Mouse (Mus musculus) limb, embryonic 11.5 days (tissue): ENCODE data around the gene Hmgn3. TPM values are rescaled to one million over a fixed set of nuclear protein-coding genes. Genes with fewer than 3 reads are reported as not detected.

Source experiments
- ATAC-seq: fragments of 200-750 bp; cut with Nextera tagmentation; 2 replicates; pipeline ENCODE4 v1.8.0; 2017; ENCODE audit warnings: low read depth; ENCODE audit not compliant: insufficient number of reproducible peaks, low FRiP score, low TSS enrichment
- DNase-seq: peaks from one replicate; pipeline ENCODE4 v3.0.0-alpha.2; 2015; ENCODE audit warnings: low spot score
- H3K27ac ChIP-seq: fragments of 300-500 bp; sonication (generic); replicated peaks from 2 replicates; pipeline ENCODE4 v1.5.1; 2014; ENCODE audit warnings: low read depth, mild to moderate bottlenecking, low read length
- H3K27me3 ChIP-seq: fragments of 300-500 bp; sonication (generic); 2 replicates; pipeline ENCODE4 v1.6.1; 2014; ENCODE audit warnings: mild to moderate bottlenecking, low read length, mixed read lengths; ENCODE audit not compliant: control insufficient read depth, insufficient read depth
- H3K36me3 ChIP-seq: fragments of 300-500 bp; sonication (generic); 2 replicates; pipeline ENCODE4 v1.6.1; 2014; ENCODE audit warnings: mild to moderate bottlenecking, low read length, moderate library complexity, mixed read lengths; ENCODE audit not compliant: control insufficient read depth, insufficient read depth
- H3K4me1 ChIP-seq: fragments of 300-500 bp; sonication (generic); 2 replicates; pipeline ENCODE4 v1.6.1; 2014; ENCODE audit warnings: low read length, mixed read lengths; ENCODE audit not compliant: control insufficient read depth, insufficient read depth
- H3K4me2 ChIP-seq: fragments of 300-500 bp; sonication (generic); 2 replicates; pipeline ENCODE4 v1.6.1; 2014; ENCODE audit warnings: low read depth, mild to moderate bottlenecking, moderate library complexity; ENCODE audit not compliant: severe bottlenecking
- H3K4me3 ChIP-seq: fragments of 300-500 bp; sonication (generic); 2 replicates; pipeline ENCODE4 v1.5.1; 2014; ENCODE audit warnings: low read depth, low read length
- H3K9ac ChIP-seq: fragments of 300-500 bp; sonication (generic); 2 replicates; pipeline ENCODE4 v1.6.1; 2014; ENCODE audit warnings: mild to moderate bottlenecking, low read length
- H3K9me3 ChIP-seq: fragments of 300-500 bp; sonication (generic); 2 replicates; pipeline ENCODE4 v1.6.1; 2016; ENCODE audit warnings: low read length; ENCODE audit not compliant: control insufficient read depth
- WGBS: fragments of 180-500 bp; shearing (Covaris S2); extraction: QIAGEN DNeasy Blood & Tissue Kit; methylation state at CpG from one replicate; pipeline ENCODE4 v1.1.7; 2014; 5-methylcytosine and 5-hydroxymethylcytosine counted together
- polyA plus RNA-seq: library from polyadenylated mRNA; unstranded; fragments of >200 nt; fragmentation: Nextera tagmentation; extraction: Ambion mirVana; gene quantifications from 2 replicates; pipeline ENCODE4 v1.2.1, GENCODE M21; 2014

Gene Hmgn3
- polyA plus RNA-seq, 1 experiment from 2014 or later: 157 TPM

GRCm38 (mm10) chr9:83094649-83095336 is 51.7 kb downstream of the Hmgn3 start:
- no peak for DNase-seq
- no peaks in the 10 kb centered on the region for H3K9me3 ChIP-seq
- no peak overlapping the region for H3K9ac ChIP-seq
- no peaks in the 10 kb centered on the region for H3K36me3 ChIP-seq
- no peak overlapping the region for H3K27ac ChIP-seq
- no peak overlapping the region for H3K4me3 ChIP-seq
- H3K4me2 ChIP-seq: no peak overlapping the region
- 74% methylated on average over 3 of the region's 3 CpGs for WGBS
- H3K27me3 ChIP-seq: no peaks in the 10 kb centered on the region
- H3K4me1 ChIP-seq: no peaks in the 10 kb centered on the region
- ATAC-seq: no peak

DNA sequence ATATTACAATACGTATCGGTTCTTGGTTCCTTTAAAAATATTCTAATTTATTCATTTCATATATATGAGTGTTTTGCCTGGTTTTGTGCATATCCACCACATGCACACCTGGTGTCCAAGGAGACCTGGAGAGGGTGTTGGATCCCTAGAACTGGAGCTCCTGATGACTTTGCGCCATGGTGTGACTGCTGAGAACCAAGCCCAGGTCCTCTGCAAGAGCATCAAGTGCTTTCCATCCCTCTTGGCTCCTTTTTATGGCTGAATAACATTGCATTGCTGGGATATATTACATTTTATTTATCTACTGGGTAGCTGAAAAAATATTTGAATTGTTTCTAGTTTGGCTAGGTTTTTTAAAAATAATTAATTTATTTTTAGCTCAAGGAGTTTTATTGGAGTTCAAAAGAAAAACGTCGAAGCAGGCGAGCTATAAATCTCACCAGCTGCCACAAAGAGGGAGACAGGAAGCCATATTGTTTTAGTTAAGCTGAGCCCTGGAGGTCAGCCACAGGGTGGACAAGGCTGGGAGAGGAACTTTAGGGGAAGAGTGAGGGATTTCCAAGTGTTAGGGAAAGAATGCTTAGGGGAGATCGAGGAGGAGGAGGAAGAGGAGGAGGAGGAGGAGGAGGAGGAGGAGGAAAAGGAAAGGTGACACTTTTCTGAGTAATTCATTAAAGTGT is 62.6 kb downstream of the Hmgn3 start:
- peak; percentile 51 for DNase-seq

GRCm38 (mm10) chr9:83083091-83083490 is 63.4 kb downstream of the Hmgn3 start:
- Histone ChIP-seq H3K9ac (no peak overlapping the region), H3K4me1 (peaks cover 5% of the 10 kb centered on the region), H3K36me3 (no peaks in the 10 kb centered on the region), H3K4me2 (no peak overlapping the region; the same call in 1 of the 2 replicates), H3K4me3 (no peak overlapping the region), H3K27ac (no peak overlapping the region), H3K27me3 (no peaks in the 10 kb centered on the region), H3K9me3 (no peaks in the 10 kb centered on the region)
- WGBS: 42% methylated on average over 5 of the region's 5 CpGs
- DNase-seq (peak; percentile 46), ATAC-seq (peak; percentile 77)

More for the DNA sequence above, 62.6 kb downstream of the Hmgn3 start:
- peak; percentile 42; the same call in 1 of the 2 replicates for ATAC-seq
- no peaks in the 10 kb centered on the region for H3K27me3 ChIP-seq
- H3K36me3 ChIP-seq: no peaks in the 10 kb centered on the region
- 33% methylated on average over 7 of the region's 7 CpGs for WGBS
- no peak overlapping the region for H3K4me2 ChIP-seq
- peak overlapping the region; percentile 56; the same call in 1 of the 2 replicates for H3K27ac ChIP-seq
- peaks cover 5% of the 10 kb centered on the region for H3K4me1 ChIP-seq
- H3K9ac ChIP-seq: no peak overlapping the region
- H3K9me3 ChIP-seq: no peaks in the 10 kb centered on the region
- no peak overlapping the region for H3K4me3 ChIP-seq

DNA sequence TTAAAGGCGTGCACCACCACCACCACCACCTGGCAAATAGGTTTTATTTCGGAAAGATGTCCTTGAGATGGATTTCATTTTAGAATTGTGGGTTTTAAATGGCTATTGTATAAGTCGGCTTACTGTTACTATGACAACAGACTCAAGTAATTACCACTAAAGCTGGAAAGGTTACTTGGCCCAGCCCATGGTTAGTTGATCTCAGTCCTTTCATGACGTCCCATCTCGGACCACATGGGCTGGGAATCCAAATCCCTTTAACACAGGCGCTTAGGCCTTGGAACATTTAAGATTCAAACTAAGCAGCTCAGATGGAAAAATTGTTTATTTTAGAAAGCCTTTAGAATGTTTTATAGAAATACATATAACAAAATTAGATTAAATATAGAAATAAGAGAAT is 64.2 kb downstream of the Hmgn3 start:
- Histone ChIP-seq H3K27me3 (no peaks in the 10 kb centered on the region), H3K4me2 (no peak overlapping the region), H3K9ac (no peak overlapping the region), H3K27ac (no peak overlapping the region), H3K4me1 (peaks cover 5% of the 10 kb centered on the region), H3K36me3 (no peaks in the 10 kb centered on the region), H3K9me3 (no peaks in the 10 kb centered on the region), H3K4me3 (no peak overlapping the region)
- ATAC-seq (no peak), DNase-seq (no peak)
- 74% methylated on average over 6 of the region's 6 CpGs for WGBS

DNA sequence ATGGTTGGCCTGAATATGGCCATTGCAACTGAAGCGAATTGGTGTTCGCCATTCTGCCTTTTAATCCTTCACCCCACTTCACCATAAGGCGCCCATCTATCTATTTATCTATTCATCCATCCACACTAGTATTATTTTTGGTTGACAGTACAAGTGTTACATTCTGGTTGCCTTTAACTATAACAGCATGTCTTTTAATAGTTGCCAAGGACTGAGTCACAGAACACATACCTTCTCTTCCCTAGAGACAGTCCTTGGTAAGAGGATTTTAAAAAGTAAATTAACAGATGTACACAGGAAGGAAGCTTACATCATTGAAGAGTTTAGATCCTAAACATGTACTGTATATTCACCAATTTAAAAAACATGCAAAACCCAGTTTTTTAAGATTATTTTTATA is 66.8 kb downstream of the Hmgn3 start:
- no peaks in the 10 kb centered on the region for H3K9me3 ChIP-seq
- ATAC-seq (no peak), DNase-seq (no peak)
- no peak overlapping the region for H3K9ac ChIP-seq
- no peaks in the 10 kb centered on the region for H3K36me3 ChIP-seq
- no peak overlapping the region for H3K4me3 ChIP-seq
- H3K27ac ChIP-seq: no peak overlapping the region
- WGBS: 94% methylated on average over 3 of the region's 3 CpGs
- no peak overlapping the region for H3K4me2 ChIP-seq
- H3K4me1 ChIP-seq: peaks cover 5% of the 10 kb centered on the region
- H3K27me3 ChIP-seq: no peaks in the 10 kb centered on the region

DNA sequence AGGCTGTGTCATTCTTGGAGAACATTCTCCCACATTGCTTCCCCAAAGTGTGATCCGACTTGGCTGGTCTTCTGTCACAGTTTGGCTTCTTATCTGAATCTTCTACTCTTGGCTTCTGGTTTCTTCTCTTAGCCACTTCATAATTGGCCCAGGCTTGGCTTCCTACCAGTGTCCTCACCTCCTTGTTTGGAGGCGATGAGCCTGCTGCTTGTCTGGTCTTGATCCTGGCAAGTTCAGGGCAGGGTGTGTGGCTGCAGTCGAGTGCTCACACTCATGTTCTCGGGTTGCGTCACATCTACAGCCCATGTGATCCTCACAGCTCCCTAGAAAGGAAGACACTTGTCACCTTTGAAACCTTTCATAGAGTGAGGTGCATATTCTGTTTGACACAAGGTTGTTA is 78.2 kb downstream of the Hmgn3 start:
- Histone ChIP-seq H3K9ac (no peak overlapping the region), H3K4me3 (no peak overlapping the region), H3K27me3 (no peaks in the 10 kb centered on the region), H3K4me2 (no peak overlapping the region), H3K4me1 (no peaks in the 10 kb centered on the region), H3K27ac (no peak overlapping the region), H3K36me3 (no peaks in the 10 kb centered on the region), H3K9me3 (no peaks in the 10 kb centered on the region)
- no peak for DNase-seq
- ATAC-seq: no peak
- 83% methylated on average over 5 of the region's 5 CpGs for WGBS

DNA sequence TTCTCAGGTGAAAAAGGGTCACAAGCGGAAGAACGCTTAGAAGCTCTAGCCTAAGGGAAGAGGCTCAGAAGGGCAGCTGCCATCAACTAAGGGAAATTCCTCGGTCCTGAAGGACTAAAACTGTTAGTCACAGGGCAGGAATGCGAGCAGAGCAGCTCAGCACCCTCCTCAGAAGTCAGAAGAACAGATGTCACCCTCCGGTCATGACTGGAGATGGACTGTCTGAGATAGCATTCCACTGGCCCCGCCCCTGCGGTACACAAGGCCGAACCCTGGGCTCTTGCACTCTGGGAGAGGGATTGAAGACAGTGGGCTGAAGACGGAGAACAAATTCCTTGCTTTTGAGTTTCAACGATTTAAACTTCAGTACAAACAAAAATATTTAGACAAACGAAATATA is 85.2 kb downstream of the Hmgn3 start:
- Histone ChIP-seq H3K27me3 (no peaks in the 10 kb centered on the region), H3K4me2 (no peak overlapping the region), H3K4me1 (no peaks in the 10 kb centered on the region), H3K9me3 (no peaks in the 10 kb centered on the region), H3K4me3 (no peak overlapping the region), H3K9ac (no peak overlapping the region), H3K27ac (no peak overlapping the region), H3K36me3 (no peaks in the 10 kb centered on the region)
- DNase-seq: no peak
- 71% methylated on average over 11 of the region's 11 CpGs for WGBS
- ATAC-seq: no peak
